Mouse (Mus musculus) bone marrow macrophage, adult 2 months (primary cell): ENCODE data around the gene Tmem132c.

ENCODE experiments used
- CTCF ChIP-seq: IDR thresholded peaks from 2 replicates; pipeline ENCODE4 v1.5.1; 2012; ENCODE audit warnings: low read depth, mild to moderate bottlenecking, low read length, moderate library complexity
- POLR2A ChIP-seq: IDR thresholded peaks from 2 replicates; pipeline ENCODE4 v1.6.1; 2012; ENCODE audit warnings: mild to moderate bottlenecking, low read depth, low read length, borderline replicate concordance

DNA sequence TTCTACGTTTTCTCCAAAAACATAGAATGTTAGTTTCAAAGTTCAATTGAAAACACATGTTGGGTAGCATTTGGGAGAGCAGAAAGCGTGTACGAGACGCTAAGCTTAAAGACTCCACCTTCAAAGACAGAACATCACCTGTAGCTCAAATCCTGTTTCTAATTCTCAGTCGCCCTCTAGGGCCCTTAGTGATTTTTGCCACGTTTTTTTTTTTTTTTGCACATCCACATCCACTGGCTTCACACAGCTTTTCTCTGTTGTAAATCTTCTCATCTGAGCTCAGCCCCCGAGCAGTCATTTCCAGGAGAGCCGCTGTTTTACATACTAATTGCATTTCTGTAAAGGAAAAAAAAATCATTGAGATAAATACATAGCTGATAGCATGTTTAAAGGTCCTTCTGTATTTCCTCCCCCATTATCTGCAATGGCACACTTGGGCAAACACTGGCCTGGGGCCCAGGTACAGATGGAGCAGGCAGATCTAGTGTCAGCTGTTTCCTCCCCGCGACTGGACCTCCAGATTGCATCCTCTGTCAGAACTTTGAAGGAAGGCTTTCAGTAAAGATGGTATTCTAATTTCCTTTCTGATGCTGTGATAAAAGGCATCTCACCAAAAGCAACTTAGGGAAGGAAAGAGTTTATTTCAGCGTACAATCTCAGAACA lies 15.5 kb downstream of the Tmem132c start:
- no peak for TF ChIP-seq CTCF
- no peak for TF ChIP-seq POLR2A
